Mouse (Mus musculus): Measurements from ENCODE around the gene Macrod2.

- TF ChIP-seq CTCF (IDR thresholded peaks at IDR 0.05; ENCODE audit: insufficient read depth, low read depth, low read length) (no peak), POLR2A (IDR thresholded peaks at IDR 0.05; ENCODE audit: insufficient read depth, low read depth, low read length) (no peak)
These were observed 272.3 kb downstream of the Macrod2 start for GRCm38 (mm10) chr2:140667261-140668047.
